In the genomic region with DNA sequence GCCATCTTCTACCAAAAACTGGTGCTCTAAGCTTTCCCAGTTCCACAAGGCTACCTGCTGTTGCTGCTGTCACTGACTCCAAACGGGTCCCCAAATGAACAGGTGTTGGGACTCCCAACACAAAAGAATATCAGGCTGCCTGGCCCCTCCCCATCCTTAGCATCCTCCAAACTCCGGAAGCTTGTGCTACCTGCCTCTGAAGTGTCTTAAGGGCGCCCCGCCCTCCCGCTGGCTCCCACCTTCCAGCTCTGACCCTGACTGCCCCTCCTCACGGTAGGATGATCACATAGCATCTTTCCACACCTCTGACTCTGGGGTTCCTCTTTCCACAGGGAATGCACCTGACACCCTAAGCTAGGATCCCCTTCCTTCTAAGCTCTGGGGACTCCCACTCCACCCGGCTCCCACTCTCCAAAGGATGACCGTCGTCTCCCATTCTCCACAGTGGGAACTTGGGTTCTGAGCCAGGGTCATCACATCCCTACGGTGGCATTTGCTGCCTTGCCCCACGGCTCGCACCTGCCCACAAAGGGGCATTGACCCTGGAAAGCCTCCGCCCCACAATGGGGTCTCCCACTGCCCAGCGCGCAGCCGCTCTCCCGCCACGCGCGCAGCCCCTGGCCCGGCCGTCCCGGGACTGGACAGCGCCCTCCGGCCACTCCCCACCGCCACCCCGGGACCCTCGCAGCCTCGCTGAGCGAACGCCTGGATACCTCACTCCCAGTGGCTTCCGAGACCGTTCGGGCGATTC, we compare ENCODE assay signal across 7 mouse cellular contexts. TPM values are rescaled to one million over a fixed set of nuclear protein-coding genes. Genes with fewer than 3 reads are reported as not detected.
DNase-seq lines count a peak whose midpoint lies in the region; ATAC-seq and TF ChIP-seq lines count a peak whose summit lies in the region.

No protein-coding gene starts in this region.

- no peak for TF ChIP-seq POLR2A in lung, adult 2 months (IDR thresholded peaks at IDR 0.05; ENCODE audit: borderline replicate concordance, extremely low read depth, low read depth, low read length)
- TF ChIP-seq POLR2A in bone marrow macrophage, adult 2 months (IDR thresholded peaks at IDR 0.05; ENCODE audit: borderline replicate concordance, low read depth, low read length), result no peak; the same call in 1 of the 2 replicates

- no peaks in the 10 kb centered on the region for H3K27me3 ChIP-seq in hindbrain, embryonic 15.5 days
- H3K27me3 ChIP-seq in midbrain, embryonic 15.5 days (replicated peaks), result no peaks in the 10 kb centered on the region

- peaks cover 10% of the 10 kb centered on the region for H3K4me1 ChIP-seq in lung, adult 2 months (ENCODE audit: control insufficient read depth, insufficient read depth, low read length)
- H3K4me1 ChIP-seq in bone marrow macrophage, adult 2 months (ENCODE audit: control insufficient read depth, insufficient read depth, low read length), result peaks cover 24% of the 10 kb centered on the region
- peaks cover 29% of the 10 kb centered on the region for H3K4me1 ChIP-seq in hindbrain, embryonic 15.5 days (replicated peaks)
- H3K4me1 ChIP-seq in midbrain, embryonic 15.5 days, result peaks cover 19% of the 10 kb centered on the region

- WGBS in lung, adult 2 months, result 1% methylated on average over 34 of the region's 35 CpGs
- WGBS in hindbrain, embryonic 15.5 days, result 1% methylated on average over 31 of the region's 35 CpGs
- WGBS in midbrain, embryonic 15.5 days, result 2% methylated on average over 35 of the region's 35 CpGs

- H3K4me2 ChIP-seq in hindbrain, embryonic 15.5 days, result peak overlapping the region; percentile 96
- peak overlapping the region; percentile 92 for H3K4me2 ChIP-seq in midbrain, embryonic 15.5 days

- H3K9me3 ChIP-seq in hindbrain, embryonic 15.5 days, result no peaks in the 10 kb centered on the region
- H3K9me3 ChIP-seq in midbrain, embryonic 15.5 days, result no peaks in the 10 kb centered on the region

- 0 out of 2 replicates have a peak overlapping the region, but pooled peaks have one; percentile 16 for H3K27ac ChIP-seq in bone marrow macrophage, adult 2 months (ENCODE audit: insufficient read depth, low read depth, low read length)
- H3K27ac ChIP-seq in hindbrain, embryonic 15.5 days (replicated peaks), result peak overlapping the region; percentile 76
- peak overlapping the region; percentile 81 for H3K27ac ChIP-seq in midbrain, embryonic 15.5 days

- peak overlapping the region; percentile 73 for H3K9ac ChIP-seq in hindbrain, embryonic 15.5 days
- peak overlapping the region; percentile 94 for H3K9ac ChIP-seq in midbrain, embryonic 15.5 days

- DNase-seq in lung, adult 2 months, result peak; percentile 46
- DNase-seq in lung, postnatal 14 days, result no peak
- no peak for DNase-seq in ovary, postnatal 36 days (ENCODE audit: low spot score)
- no peak for DNase-seq in kidney, adult 18-20 months

- peak; percentile 72 for ATAC-seq in hindbrain, embryonic 15.5 days (ENCODE audit: low FRiP score, low read depth)
- peak; percentile 70 for ATAC-seq in midbrain, embryonic 15.5 days (replicated peaks)

- TF ChIP-seq CTCF in lung, adult 2 months (IDR thresholded peaks at IDR 0.05; ENCODE audit: insufficient read depth, low read length), result no peak
- TF ChIP-seq CTCF in bone marrow macrophage, adult 2 months (IDR thresholded peaks at IDR 0.05; ENCODE audit: low read depth, low read length), result no peak

- H3K4me3 ChIP-seq in lung, adult 2 months (replicated peaks; ENCODE audit: extremely low read depth, low read depth, low read length), result peak overlapping the region; percentile 82
- H3K4me3 ChIP-seq in bone marrow macrophage, adult 2 months (ENCODE audit: insufficient read depth, low read length), result peak overlapping the region; percentile 92
- H3K4me3 ChIP-seq in hindbrain, embryonic 15.5 days, result peak overlapping the region; percentile 65
- peak overlapping the region; percentile 94 for H3K4me3 ChIP-seq in midbrain, embryonic 15.5 days

- H3K36me3 ChIP-seq in hindbrain, embryonic 15.5 days, result peaks cover 62% of the 10 kb centered on the region
- peaks cover 47% of the 10 kb centered on the region for H3K36me3 ChIP-seq in midbrain, embryonic 15.5 days (replicated peaks)

RNA-seq across cellular contexts. Expression of a gene that starts 0.4 kb away (rescaled TPM):
- polyA plus RNA-seq in lung, adult 2 months (2012; rRNA removed), result 123 TPM in 2 replicates
- polyA plus RNA-seq in bone marrow macrophage, adult 2 months (2012; ENCODE audit: insufficient read depth, insufficient read length, missing spikeins), result 74.7 and 77.1 TPM in 2 replicates
- polyA plus RNA-seq in hindbrain, embryonic 15.5 days (2015; fragmentation: Nextera tagmentation; extraction: Ambion mirVana), result 200 and 214 TPM in 2 replicates
- 228 and 233 TPM in 2 replicates for polyA plus RNA-seq in midbrain, embryonic 15.5 days (2015; fragmentation: Nextera tagmentation; extraction: Ambion mirVana)

RNA-seq across cellular contexts. Expression of a gene that starts 8.5 kb away (rescaled TPM):
- polyA plus RNA-seq in lung, adult 2 months (2012; rRNA removed), result 19.5 and 25.0 TPM in 2 replicates
- 4.7 and 5.6 TPM in 2 replicates for polyA plus RNA-seq in bone marrow macrophage, adult 2 months (2012; ENCODE audit: insufficient read depth, insufficient read length, missing spikeins)
- polyA plus RNA-seq in hindbrain, embryonic 15.5 days (2015; fragmentation: Nextera tagmentation; extraction: Ambion mirVana), result 43.8 and 48.1 TPM in 2 replicates
- 41.6 and 44.2 TPM in 2 replicates for polyA plus RNA-seq in midbrain, embryonic 15.5 days (2015; fragmentation: Nextera tagmentation; extraction: Ambion mirVana)

RNA-seq across cellular contexts. Expression of a gene that starts 15.1 kb away (rescaled TPM):
- 33.5 and 48.0 TPM in 2 replicates for polyA plus RNA-seq in lung, adult 2 months (2012; rRNA removed)
- 31.0 and 31.5 TPM in 2 replicates for polyA plus RNA-seq in bone marrow macrophage, adult 2 months (2012; ENCODE audit: insufficient read depth, insufficient read length, missing spikeins)
- polyA plus RNA-seq in hindbrain, embryonic 15.5 days (2015; fragmentation: Nextera tagmentation; extraction: Ambion mirVana), result 63.6 and 66.4 TPM in 2 replicates
- polyA plus RNA-seq in midbrain, embryonic 15.5 days (2015; fragmentation: Nextera tagmentation; extraction: Ambion mirVana), result 62.8 and 64.6 TPM in 2 replicates

RNA-seq across cellular contexts. Expression of a gene that starts 25.7 kb away (rescaled TPM):
- 43.8 and 49.6 TPM in 2 replicates for polyA plus RNA-seq in lung, adult 2 months (2012; rRNA removed)
- polyA plus RNA-seq in bone marrow macrophage, adult 2 months (2012; ENCODE audit: insufficient read depth, insufficient read length, missing spikeins), result 99.8 and 101 TPM in 2 replicates
- polyA plus RNA-seq in hindbrain, embryonic 15.5 days (2015; fragmentation: Nextera tagmentation; extraction: Ambion mirVana), result 58.9 and 61.5 TPM in 2 replicates
- 57.0 and 63.4 TPM in 2 replicates for polyA plus RNA-seq in midbrain, embryonic 15.5 days (2015; fragmentation: Nextera tagmentation; extraction: Ambion mirVana)

RNA-seq across cellular contexts. Expression of a gene that starts 49.6 kb away (rescaled TPM):
- 8.5 and 11.7 TPM in 2 replicates for polyA plus RNA-seq in lung, adult 2 months (2012; rRNA removed)
- 66.0 and 69.3 TPM in 2 replicates for polyA plus RNA-seq in bone marrow macrophage, adult 2 months (2012; ENCODE audit: insufficient read depth, insufficient read length, missing spikeins)
- polyA plus RNA-seq in hindbrain, embryonic 15.5 days (2015; fragmentation: Nextera tagmentation; extraction: Ambion mirVana), result 26.9 and 27.2 TPM in 2 replicates
- 27.5 TPM in 2 replicates for polyA plus RNA-seq in midbrain, embryonic 15.5 days (2015; fragmentation: Nextera tagmentation; extraction: Ambion mirVana)

Comparison
In these comparisons a context has a peak if more than half of its experiments do, and no peak if none do; other contexts are left out.
1. H3K27ac ChIP-seq: peak in every context shown above with its lines; median percentile 81 in midbrain, embryonic 15.5 days; 76 in hindbrain, embryonic 15.5 days; 16 in bone marrow macrophage, adult 2 months.